Mouse (Mus musculus) layer of hippocampus, adult 9-10 months (tissue): ENCODE results near the gene 2010300C02Rik.
"Not testable (repeated sequence)": the region's sequence is repeated elsewhere in the genome, so short reads cannot be mapped to it uniquely, and the experiment has no call there.

Experiments used
- DNase-seq: peaks from one replicate; pipeline ENCODE4 v3.0.0; 2022; ENCODE audit warnings: low spot score

The 2010300C02Rik gene

GRCm38 (mm10) chr1:37719761-37720640 lies at the start of gene 2010300C02Rik:
TSS of gene 2010300C02Rik (minus strand) at chr1:37720085.
- no peak for DNase-seq

- DNase-seq, result no peak
Observed at GRCm38 (mm10) chr1:37759407-37759806, 39.5 kb upstream of the 2010300C02Rik start.

- no peak for DNase-seq
Observed at GRCm38 (mm10) chr1:37744650-37745259, 24.9 kb upstream of the 2010300C02Rik start.

GRCm38 (mm10) chr1:37742602-37743270 lies 22.9 kb upstream of the 2010300C02Rik start:
- DNase-seq, result no peak

GRCm38 (mm10) chr1:37742126-37742525 lies 22.2 kb upstream of the 2010300C02Rik start:
- no peak for DNase-seq

- no peak for DNase-seq
Observed at GRCm38 (mm10) chr1:37740161-37740802, 20.4 kb upstream of the 2010300C02Rik start.

GRCm38 (mm10) chr1:37738895-37739294 lies 19.0 kb upstream of the 2010300C02Rik start:
- DNase-seq, result no peak

- DNase-seq, result no peak
Observed at GRCm38 (mm10) chr1:37737045-37737444, 17.2 kb upstream of the 2010300C02Rik start.

- no peak for DNase-seq
Observed at GRCm38 (mm10) chr1:37735932-37736331, 16.0 kb upstream of the 2010300C02Rik start.

- no peak for DNase-seq
Observed at GRCm38 (mm10) chr1:37734841-37735240, 15.0 kb upstream of the 2010300C02Rik start.

GRCm38 (mm10) chr1:37729353-37729752 lies 9.5 kb upstream of the 2010300C02Rik start:
- no peak for DNase-seq

GRCm38 (mm10) chr1:37728053-37728452 lies 8.2 kb upstream of the 2010300C02Rik start:
- DNase-seq, result no peak

GRCm38 (mm10) chr1:37727186-37727585 lies 7.3 kb upstream of the 2010300C02Rik start:
- no peak for DNase-seq

- no peak for DNase-seq
Observed at GRCm38 (mm10) chr1:37726426-37726825, 6.5 kb upstream of the 2010300C02Rik start.

GRCm38 (mm10) chr1:37725880-37726279 lies 6.0 kb upstream of the 2010300C02Rik start:
- no peak for DNase-seq

GRCm38 (mm10) chr1:37721092-37721491 lies 1.2 kb upstream of the 2010300C02Rik start:
- DNase-seq, result no peak

- DNase-seq, result no peak
Observed at GRCm38 (mm10) chr1:37719030-37719723, 708 bp downstream of the 2010300C02Rik start.

- no peak for DNase-seq
Observed at GRCm38 (mm10) chr1:37718516-37718915, 1.4 kb downstream of the 2010300C02Rik start.

GRCm38 (mm10) chr1:37717415-37718195 lies 2.3 kb downstream of the 2010300C02Rik start:
- no peak for DNase-seq

- not testable (repeated sequence) for DNase-seq
Observed at GRCm38 (mm10) chr1:37712357-37712737, 7.5 kb downstream of the 2010300C02Rik start.
